Comparison of ENCODE assay signal across 8 mouse cellular contexts in the genomic region with DNA sequence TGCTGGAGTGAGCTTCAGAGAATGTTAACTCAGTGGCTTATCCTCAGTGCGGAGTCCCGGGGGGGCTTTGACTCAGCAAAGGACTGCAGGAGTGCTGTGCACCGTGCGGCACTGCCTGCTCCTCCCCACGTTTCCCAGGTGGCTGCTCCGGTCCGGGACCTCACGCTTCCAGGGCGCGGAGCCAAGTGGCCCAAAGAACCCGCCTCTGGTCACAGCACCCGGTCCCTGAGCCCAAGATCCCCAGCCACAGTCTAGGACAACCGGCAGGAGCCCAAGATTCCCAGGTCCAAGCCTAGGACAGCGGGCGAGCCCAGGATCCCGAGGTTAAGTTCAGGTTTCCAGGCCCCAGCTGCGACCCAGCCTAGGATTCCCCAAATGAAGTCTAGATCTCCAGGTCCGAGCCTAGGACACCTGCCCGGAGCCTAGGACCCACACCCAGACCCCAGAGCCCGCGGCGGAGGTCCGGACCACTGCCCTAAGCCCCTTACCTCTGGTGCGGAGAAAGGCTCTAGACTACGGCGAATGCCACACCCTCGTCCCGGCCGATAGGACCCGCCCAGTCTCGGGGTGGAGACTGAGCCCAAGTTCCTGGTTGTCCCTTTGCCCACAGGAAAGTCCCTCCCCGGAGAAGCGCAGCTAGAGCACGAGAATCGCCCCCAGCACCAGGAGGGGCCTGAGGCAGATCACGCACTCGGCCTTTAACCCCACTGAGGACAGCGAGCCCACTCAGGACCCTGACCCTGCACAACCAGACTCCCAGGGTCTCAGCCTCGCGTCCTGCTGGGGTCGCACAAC. TPM values are rescaled to one million over a fixed set of nuclear protein-coding genes. Genes with fewer than 3 reads are reported as not detected.
DNase-seq lines count a peak whose midpoint lies in the region; ATAC-seq and TF ChIP-seq lines count a peak whose summit lies in the region.

A gene (minus strand): TSS at position 564 of the 795 bp plus-strand sequence.

- H3K36me3 ChIP-seq in heart, embryonic 15.5 days, result no peaks in the 10 kb centered on the region
- H3K36me3 ChIP-seq in small intestine, adult 2 months (ENCODE audit: control insufficient read depth, insufficient read depth, low read length), result no peaks in the 10 kb centered on the region; the same call in 1 of the 2 replicates

- H3K9ac ChIP-seq in heart, embryonic 15.5 days, result peak within 1 kb of the TSS; percentile 71

- peak within 1 kb of the TSS; percentile 89 for H3K4me2 ChIP-seq in heart, embryonic 15.5 days

- peak within 1 kb of the TSS; percentile 78 for H3K4me3 ChIP-seq in embryonic fibroblast, embryonic 13.5 days (ENCODE audit: insufficient read depth, low read length)
- peak within 1 kb of the TSS; percentile 71 for H3K4me3 ChIP-seq in heart, embryonic 15.5 days
- peak within 1 kb of the TSS; percentile 88 for H3K4me3 ChIP-seq in small intestine, adult 2 months (ENCODE audit: low read depth, low read length)

- 0 out of 2 replicates have a peak, but pooled peaks cover 3% of the 10 kb centered on the region for H3K4me1 ChIP-seq in embryonic fibroblast, embryonic 13.5 days (ENCODE audit: control insufficient read depth, insufficient read depth, low read length)
- H3K4me1 ChIP-seq in heart, embryonic 15.5 days (replicated peaks), result peaks cover 11% of the 10 kb centered on the region
- peaks cover 27% of the 10 kb centered on the region for H3K4me1 ChIP-seq in small intestine, adult 2 months (ENCODE audit: control insufficient read depth, insufficient read depth, insufficient read length, low read length)

- H3K9me3 ChIP-seq in heart, embryonic 15.5 days (replicated peaks), result no peaks in the 10 kb centered on the region

- under 1% methylated on average over 41 of the region's 41 CpGs for WGBS in heart, embryonic 15.5 days
- under 1% methylated on average over 41 of the region's 41 CpGs for WGBS in small intestine, adult 2 months

- peak; percentile 68 to 72 for DNase-seq in B cell, adult 2 months
- peak; percentile 88 for DNase-seq in adipocyte (ENCODE audit: low spot score)
- DNase-seq in kidney, postnatal 14 days, result peak; percentile 88
- no peak for DNase-seq in right cerebral cortex, postnatal 4 days

- ATAC-seq in heart, embryonic 15.5 days (replicated peaks; ENCODE audit: insufficient number of reproducible peaks, insufficient read depth, low FRiP score, low read depth), result peak; percentile 76
- peak; percentile 97 for ATAC-seq in megakaryocyte, adult 5-6 weeks (ENCODE audit: poor library complexity, severe bottlenecking)

- H3K27ac ChIP-seq in embryonic fibroblast, embryonic 13.5 days (ENCODE audit: insufficient read depth, low read length), result no peak within 1 kb of the TSS
- no peak within 1 kb of the TSS for H3K27ac ChIP-seq in heart, embryonic 15.5 days
- peak within 1 kb of the TSS; percentile 60 for H3K27ac ChIP-seq in small intestine, adult 2 months (ENCODE audit: insufficient read depth, low read depth, low read length)

- TF ChIP-seq CTCF in embryonic fibroblast, embryonic 13.5 days (IDR thresholded peaks at IDR 0.05; ENCODE audit: borderline replicate concordance, insufficient read depth, low read length), result no peak
- TF ChIP-seq CTCF in small intestine, adult 2 months (IDR thresholded peaks at IDR 0.05; ENCODE audit: extremely low read depth, insufficient read length, insufficient replicate concordance, low read depth, low read length), result no peak

- peaks cover 16% of the 10 kb centered on the region; the same call in 1 of the 2 replicates for H3K27me3 ChIP-seq in heart, embryonic 15.5 days
- H3K27me3 ChIP-seq in small intestine, adult 2 months (ENCODE audit: control insufficient read depth, insufficient read depth, low read length), result no peaks in the 10 kb centered on the region

- peak; percentile 76 for TF ChIP-seq POLR2A in embryonic fibroblast, embryonic 13.5 days (IDR thresholded peaks at IDR 0.05; ENCODE audit: low read depth, low read length)
- TF ChIP-seq POLR2A in small intestine, adult 2 months (IDR thresholded peaks at IDR 0.05; ENCODE audit: low read depth, low read length), result peak; percentile 68; the same call in 1 of the 2 replicates

RNA-seq across cellular contexts. Expression of the gene that starts here (rescaled TPM):
- polyA plus RNA-seq in embryonic fibroblast, embryonic 13.5 days (2011; ENCODE audit: insufficient read length, low read depth, missing spikeins), result 87.3 and 105 TPM in 2 replicates
- 26.3 and 32.3 TPM in 2 replicates for polyA plus RNA-seq in heart, embryonic 15.5 days (2015; fragmentation: Nextera tagmentation; extraction: Ambion mirVana)
- total RNA-seq in megakaryocyte, adult 5-6 weeks (2015), result 41.8 and 43.7 TPM in 2 replicates
- total RNA-seq in megakaryocyte, adult 5-6 weeks (2017), result 55.9 and 65.7 TPM in 2 replicates
- polyA plus RNA-seq in small intestine, adult 2 months (2012; rRNA removed), result 89.9 and 634 TPM in 2 replicates
